Mouse (Mus musculus) 3134 (cell line): ENCODE results near the gene Wnt3a.
A peak's percentile ranks its signal among the peaks of the same experiment; 100 is the strongest.
"Not testable (repeated sequence)": the region's sequence is repeated elsewhere in the genome, so short reads cannot be mapped to it uniquely, and the experiment has no call there.

ENCODE experiments used
- DNase-seq: peaks from one replicate; pipeline ENCODE4 v3.0.0-alpha.2; 2011; ENCODE audit warnings: low spot score; ENCODE audit not compliant: insufficient read length; ENCODE audit errors: extremely low read depth

Gene Wnt3a

GRCm38 (mm10) chr11:59224025-59224424 is 66.5 kb downstream of the Wnt3a start:
- no peak for DNase-seq

- DNase-seq: no peak
Observed at GRCm38 (mm10) chr11:59222306-59222705, 68.2 kb downstream of the Wnt3a start.

- no peak for DNase-seq
Observed at GRCm38 (mm10) chr11:59221604-59222003, 68.9 kb downstream of the Wnt3a start.

GRCm38 (mm10) chr11:59219064-59219463 is 71.5 kb downstream of the Wnt3a start:
- DNase-seq: no peak

GRCm38 (mm10) chr11:59218389-59218998 is 72.1 kb downstream of the Wnt3a start:
- no peak for DNase-seq

GRCm38 (mm10) chr11:59216955-59217354 is 73.6 kb downstream of the Wnt3a start:
- DNase-seq: no peak

GRCm38 (mm10) chr11:59212892-59213494 is 77.6 kb downstream of the Wnt3a start:
- no peak for DNase-seq

GRCm38 (mm10) chr11:59212320-59212719 is 78.2 kb downstream of the Wnt3a start:
- DNase-seq: not testable (repeated sequence)

- DNase-seq: not testable (repeated sequence)
Observed at GRCm38 (mm10) chr11:59211561-59211960, 79.0 kb downstream of the Wnt3a start.

GRCm38 (mm10) chr11:59210020-59210419 is 80.5 kb downstream of the Wnt3a start:
- DNase-seq: no peak

- DNase-seq: no peak
Observed at GRCm38 (mm10) chr11:59209580-59209979, 81.0 kb downstream of the Wnt3a start.

GRCm38 (mm10) chr11:59209003-59209441 is 81.5 kb downstream of the Wnt3a start:
- peak; percentile 60 for DNase-seq

- peak; percentile 95 for DNase-seq
Observed at GRCm38 (mm10) chr11:59208153-59208831, 82.3 kb downstream of the Wnt3a start, which contains the start of gene 2310033P09Rik. Gene 2310033P09Rik (plus strand): TSS chr11:59208321.

- DNase-seq: peak; percentile 97
Observed at GRCm38 (mm10) chr11:59202081-59202995, 88.2 kb downstream of the Wnt3a start, which contains the start of gene Mrpl55. Gene Mrpl55 (plus strand): TSS chr11:59202486.

GRCm38 (mm10) chr11:59201216-59202002 is 89.1 kb downstream of the Wnt3a start:
- DNase-seq: no peak
